Mouse (Mus musculus) cerebellum, adult 2 months (tissue): ENCODE results near the gene Inpp5a. TPM values are rescaled to one million over a fixed set of nuclear protein-coding genes. Genes with fewer than 3 reads are reported as not detected.

Experiments used
- DNase-seq, 2 experiments: peaks; one replicate each; pipeline ENCODE4 v3.0.0; 2021
- H3K27ac ChIP-seq: fragments of 200-500 bp; 2 replicates; pipeline ENCODE4 v1.5.1; 2012; ENCODE audit warnings: low read length, control low read depth, inconsistent platforms; ENCODE audit not compliant: insufficient read depth
- H3K27me3 ChIP-seq: fragments of 200-500 bp; 2 replicates; pipeline ENCODE4 v1.6.1; 2012; ENCODE audit warnings: inconsistent platforms, mild to moderate bottlenecking, low read length, moderate library complexity; ENCODE audit not compliant: control insufficient read depth, insufficient read depth
- H3K4me1 ChIP-seq: fragments of 200-500 bp; 2 replicates; pipeline ENCODE4 v1.6.1; 2011; ENCODE audit warnings: low read length; ENCODE audit not compliant: control insufficient read depth, insufficient read depth
- H3K4me3 ChIP-seq: fragments of 200-500 bp; replicated peaks from 2 replicates; pipeline ENCODE3; 2011; ENCODE audit warnings: mild to moderate bottlenecking, low read depth, low read length, control low read depth; ENCODE audit not compliant: insufficient read depth
- CTCF ChIP-seq: fragments of 200-500 bp; IDR thresholded peaks from 2 replicates; pipeline ENCODE4 v1.5.1; 2011; ENCODE audit warnings: low read depth, mild to moderate bottlenecking, control low read depth, low read length, moderate library complexity, borderline replicate concordance; ENCODE audit not compliant: insufficient read depth
- POLR2A ChIP-seq: fragments of 200-500 bp; IDR thresholded peaks from 2 replicates; pipeline ENCODE4 v1.6.1; 2011; ENCODE audit warnings: low read length, control low read depth, borderline replicate concordance; ENCODE audit not compliant: insufficient read depth
- WGBS: fragments of 180-500 bp; shearing (Covaris S2); methylation state at CpG from one replicate; pipeline ENCODE4 v1.1.7; 2018; 5-methylcytosine and 5-hydroxymethylcytosine counted together
- polyA plus RNA-seq: library from polyadenylated mRNA; depleted of rRNA; stranded (reverse); fragments of >200 nt; gene quantifications from 2 replicates; pipeline ENCODE4 v1.2.3, GENCODE M21; 2012

Inpp5a gene
- polyA plus RNA-seq, 1 experiment, result 164 TPM

- no peak overlapping the region for H3K4me3 ChIP-seq
- H3K27ac ChIP-seq, result no peak overlapping the region
- TF ChIP-seq CTCF (no peak), POLR2A (no peak)
- no peaks in the 10 kb centered on the region for H3K27me3 ChIP-seq
- no peak for DNase-seq
- H3K4me1 ChIP-seq, result peaks cover 16% of the 10 kb centered on the region
- 58% methylated on average over 3 of the region's 3 CpGs for WGBS
Measured at GRCm38 (mm10) chr7:139550086-139550783, 161.3 kb downstream of the Inpp5a start.

- 81% methylated on average over 2 of the region's 2 CpGs for WGBS
- H3K27me3 ChIP-seq, result no peaks in the 10 kb centered on the region
- no peak for DNase-seq
- H3K4me1 ChIP-seq, result peaks cover 16% of the 10 kb centered on the region
- no peak overlapping the region for H3K27ac ChIP-seq
- no peak overlapping the region for H3K4me3 ChIP-seq
- TF ChIP-seq CTCF, result no peak
- no peak for TF ChIP-seq POLR2A
Measured at GRCm38 (mm10) chr7:139551519-139551918, 162.6 kb downstream of the Inpp5a start.

GRCm38 (mm10) chr7:139556331-139556730 lies 167.4 kb downstream of the Inpp5a start:
- H3K27me3 ChIP-seq, result no peaks in the 10 kb centered on the region
- no peak overlapping the region for H3K4me3 ChIP-seq
- DNase-seq, result no peak
- H3K4me1 ChIP-seq, result no peaks in the 10 kb centered on the region; the same call in 1 of the 2 replicates
- 56% methylated on average over 5 of the region's 5 CpGs for WGBS
- TF ChIP-seq CTCF (no peak), POLR2A (no peak)
- H3K27ac ChIP-seq, result no peak overlapping the region

GRCm38 (mm10) chr7:139556746-139557526 lies 168.0 kb downstream of the Inpp5a start:
- DNase-seq, result no peak
- Histone ChIP-seq H3K4me1 (no peaks in the 10 kb centered on the region; the same call in 1 of the 2 replicates), H3K27ac (no peak overlapping the region), H3K27me3 (no peaks in the 10 kb centered on the region), H3K4me3 (no peak overlapping the region)
- no peak for TF ChIP-seq CTCF
- no peak for TF ChIP-seq POLR2A
- WGBS, result 58% methylated on average over 10 of the region's 10 CpGs

GRCm38 (mm10) chr7:139559659-139560058 lies 170.8 kb downstream of the Inpp5a start:
- 91% methylated on average over 10 of the region's 10 CpGs for WGBS
- no peak for TF ChIP-seq POLR2A
- no peak for TF ChIP-seq CTCF
- DNase-seq, result no peak
- Histone ChIP-seq H3K27me3 (no peaks in the 10 kb centered on the region), H3K4me3 (no peak overlapping the region), H3K4me1 (no peaks in the 10 kb centered on the region), H3K27ac (no peak overlapping the region)

- Histone ChIP-seq H3K4me3 (no peak overlapping the region), H3K27me3 (no peaks in the 10 kb centered on the region), H3K4me1 (0 out of 2 replicates have a peak, but pooled peaks cover 3% of the 10 kb centered on the region), H3K27ac (no peak overlapping the region)
- WGBS, result 82% methylated on average over 4 of the region's 4 CpGs
- no peak for DNase-seq
- TF ChIP-seq CTCF, result no peak
- no peak for TF ChIP-seq POLR2A
Measured at GRCm38 (mm10) chr7:139563425-139563824, 174.5 kb downstream of the Inpp5a start.

GRCm38 (mm10) chr7:139564161-139564560 lies 175.3 kb downstream of the Inpp5a start:
- no peaks in the 10 kb centered on the region for H3K27me3 ChIP-seq
- WGBS, result 94% methylated on average over 2 of the region's 2 CpGs
- no peak overlapping the region for H3K4me3 ChIP-seq
- H3K4me1 ChIP-seq, result 0 out of 2 replicates have a peak, but pooled peaks cover 3% of the 10 kb centered on the region
- TF ChIP-seq CTCF, result no peak
- no peak overlapping the region for H3K27ac ChIP-seq
- no peak for DNase-seq

- WGBS, result 62% methylated on average over 6 of the region's 6 CpGs
- Histone ChIP-seq H3K27ac (no peak overlapping the region), H3K4me1 (0 out of 2 replicates have a peak, but pooled peaks cover 3% of the 10 kb centered on the region), H3K27me3 (no peaks in the 10 kb centered on the region), H3K4me3 (no peak overlapping the region)
- TF ChIP-seq POLR2A, result no peak
- TF ChIP-seq CTCF, result no peak
- no peak for DNase-seq
Measured at GRCm38 (mm10) chr7:139565998-139566397, 177.1 kb downstream of the Inpp5a start.
